Mouse (Mus musculus) lung, postnatal 4 days (tissue): ENCODE data around the gene Gm20481.
"Not testable (repeated sequence)": the region's sequence is repeated elsewhere in the genome, so short reads cannot be mapped to it uniquely, and the experiment has no call there.

Experiments
- DNase-seq, 2 experiments: peaks; one replicate each; pipeline ENCODE4 v3.0.0; 2021

The Gm20481 gene

GRCm38 (mm10) chr17:35004075-35004717, 34.5 kb downstream of the Gm20481 start:
- DNase-seq: no peak

GRCm38 (mm10) chr17:35005158-35005557, 35.4 kb downstream of the Gm20481 start:
- no peak for DNase-seq

- not testable (repeated sequence) for DNase-seq
Measured at GRCm38 (mm10) chr17:35005902-35006301, 36.2 kb downstream of the Gm20481 start.

- no peak for DNase-seq
Measured at GRCm38 (mm10) chr17:35007387-35007991, 37.8 kb downstream of the Gm20481 start.

GRCm38 (mm10) chr17:35009586-35009985, 39.9 kb downstream of the Gm20481 start:
- no peak for DNase-seq

GRCm38 (mm10) chr17:35011440-35011839, 41.7 kb downstream of the Gm20481 start:
- DNase-seq: no peak

GRCm38 (mm10) chr17:35012430-35012829, 42.7 kb downstream of the Gm20481 start:
- DNase-seq: no peak

- no peak for DNase-seq
Measured at GRCm38 (mm10) chr17:35013221-35013620, 43.5 kb downstream of the Gm20481 start.

- DNase-seq: no peak
Measured at GRCm38 (mm10) chr17:35015296-35015695, 45.6 kb downstream of the Gm20481 start.

- peak; percentile 41 to 57 for DNase-seq
Measured at GRCm38 (mm10) chr17:35016376-35016775, 46.7 kb downstream of the Gm20481 start, which contains the start of gene Vwa7. TSS of gene Vwa7 (plus strand) at chr17:35016579.

GRCm38 (mm10) chr17:35016791-35017705, 47.3 kb downstream of the Gm20481 start:
- DNase-seq: no peak

- DNase-seq: no peak
Measured at GRCm38 (mm10) chr17:35017706-35018030, 48.0 kb downstream of the Gm20481 start.

- no peak for DNase-seq
Measured at GRCm38 (mm10) chr17:35018171-35018570, 48.5 kb downstream of the Gm20481 start.

GRCm38 (mm10) chr17:35019894-35020293, 50.2 kb downstream of the Gm20481 start:
- DNase-seq: no peak

- no peak for DNase-seq
Measured at GRCm38 (mm10) chr17:35020551-35020950, 50.8 kb downstream of the Gm20481 start.

GRCm38 (mm10) chr17:35021163-35021808, 51.6 kb downstream of the Gm20481 start:
- DNase-seq: peak; percentile 85 to 92
